Comparison of ENCODE assay signal across 20 mouse cellular contexts in the genomic region with DNA sequence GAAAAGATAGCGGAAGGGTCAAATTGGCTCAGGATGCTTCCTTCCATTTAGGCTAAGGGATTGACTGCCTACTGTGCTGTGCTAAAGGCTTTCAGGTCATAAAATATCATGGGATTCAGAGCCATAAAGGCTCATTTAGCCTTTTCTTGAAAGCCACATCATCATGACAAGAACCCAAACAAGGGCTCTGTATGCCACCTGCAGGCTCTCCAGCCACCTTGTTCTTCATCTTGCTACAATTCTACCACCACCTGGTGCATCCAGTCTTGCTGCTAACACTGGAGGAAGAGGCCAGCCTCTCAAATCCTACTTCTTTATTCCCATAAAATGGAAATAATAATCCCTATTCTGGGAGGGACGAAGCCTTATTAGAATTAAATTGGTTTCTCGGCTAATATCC.
"Had no signal": no experiment of that assay in that cellular context is flagged by ENCODE, and none has a peak within 500 bp of the region (broad histone marks: within the 10 kb centered on the region; RNA-seq: fewer than 3 reads in every experiment).

No protein-coding gene starts in this region.

- H3K27ac ChIP-seq: kidney, embryonic 15.5 days; left cerebral cortex, adult 2 months; liver, embryonic 13.5 days; neural tube, embryonic 12.5 days; neural tube, embryonic 15.5 days; stomach, postnatal 0 days had no signal

- H3K4me1 ChIP-seq: liver, embryonic 13.5 days; neural tube, embryonic 12.5 days; neural tube, embryonic 15.5 days had no signal

- H3K27me3 ChIP-seq: kidney, embryonic 15.5 days; liver, embryonic 13.5 days; neural tube, embryonic 12.5 days; neural tube, embryonic 15.5 days had no signal

- H3K4me2 ChIP-seq: kidney, embryonic 15.5 days; liver, embryonic 13.5 days; midbrain, embryonic 11.5 days; neural tube, embryonic 12.5 days; neural tube, embryonic 15.5 days had no signal

- H3K4me3 ChIP-seq: kidney, embryonic 15.5 days; left cerebral cortex, adult 2 months; liver, embryonic 13.5 days; neural tube, embryonic 12.5 days; neural tube, embryonic 15.5 days had no signal

- H3K9me3 ChIP-seq: kidney, embryonic 15.5 days; liver, embryonic 13.5 days; neural tube, embryonic 12.5 days; neural tube, embryonic 15.5 days had no signal

- H3K9ac ChIP-seq: kidney, embryonic 15.5 days; liver, embryonic 13.5 days; neural tube, embryonic 12.5 days; neural tube, embryonic 15.5 days had no signal

- DNase-seq: kidney, adult 18-20 months; kidney, postnatal 36 days; layer of hippocampus, postnatal 36 days; liver, embryonic 13.5 days; lung, adult 2 months; lung, postnatal 14 days; lung, postnatal 4 days; midbrain, embryonic 14.5 days; right cerebral cortex, adult 18-20 months; right cerebral cortex, postnatal 14 days; right cerebral cortex, postnatal 4 days; thymus, adult 2 months; thymus, postnatal 14 days; thymus, postnatal 4 days had no signal

- H3K36me3 ChIP-seq: kidney, embryonic 15.5 days; liver, embryonic 13.5 days; neural tube, embryonic 12.5 days; neural tube, embryonic 15.5 days had no signal
